Mouse (Mus musculus) hindbrain, embryonic 16.5 days (tissue): ENCODE data around the gene Gpr108. TPM values are rescaled to one million over a fixed set of nuclear protein-coding genes. Genes with fewer than 3 reads are reported as not detected.

Source experiments
- ATAC-seq: fragments of 200-750 bp; cut with Nextera tagmentation; 2 replicates; pipeline ENCODE4 v1.8.0; 2017; ENCODE audit warnings: moderate TSS enrichment, moderate library complexity
- H3K27ac ChIP-seq: fragments of 300-500 bp; sonication (generic); 2 replicates; pipeline ENCODE4 v1.5.1; 2014; ENCODE audit warnings: low read depth, mild to moderate bottlenecking, control low read depth, low read length, moderate library complexity
- H3K27me3 ChIP-seq: fragments of 300-500 bp; sonication (generic); replicated peaks from 2 replicates; pipeline ENCODE4 v1.6.1; 2014; ENCODE audit warnings: low read length; ENCODE audit not compliant: control insufficient read depth, insufficient read depth
- H3K36me3 ChIP-seq: fragments of 300-500 bp; sonication (generic); 2 replicates; pipeline ENCODE4 v1.6.1; 2014; ENCODE audit warnings: mild to moderate bottlenecking, low read length, moderate library complexity, mixed read lengths; ENCODE audit not compliant: control insufficient read depth, insufficient read depth
- H3K4me1 ChIP-seq: fragments of 300-500 bp; sonication (generic); 2 replicates; pipeline ENCODE4 v1.6.1; 2014; ENCODE audit warnings: low read depth, low read length; ENCODE audit not compliant: control insufficient read depth, insufficient read depth
- H3K4me2 ChIP-seq: fragments of 300-500 bp; sonication (generic); 2 replicates; pipeline ENCODE4 v1.6.1; 2014; ENCODE audit warnings: mild to moderate bottlenecking, low read length, control low read depth, moderate library complexity
- H3K4me3 ChIP-seq: fragments of 300-500 bp; sonication (generic); 2 replicates; pipeline ENCODE4 v1.5.1; 2014; ENCODE audit warnings: mild to moderate bottlenecking, low read length, control low read depth, moderate library complexity
- H3K9ac ChIP-seq: fragments of 300-500 bp; sonication (generic); 2 replicates; pipeline ENCODE4 v1.6.1; 2014; ENCODE audit warnings: low read depth, mild to moderate bottlenecking, control low read depth, low read length, moderate library complexity
- H3K9me3 ChIP-seq: fragments of 300-500 bp; sonication (generic); 2 replicates; pipeline ENCODE4 v1.6.1; 2014; ENCODE audit warnings: mild to moderate bottlenecking, low read length, moderate library complexity; ENCODE audit not compliant: control insufficient read depth
- WGBS: fragments of 180-500 bp; shearing (Covaris S2); extraction: QIAGEN DNeasy Blood & Tissue Kit; methylation state at CpG from one replicate; pipeline ENCODE4 v1.1.7; 2014; 5-methylcytosine and 5-hydroxymethylcytosine counted together
- polyA plus RNA-seq: library from polyadenylated mRNA; unstranded; fragments of >200 nt; fragmentation: Nextera tagmentation; extraction: Ambion mirVana; gene quantifications from 2 replicates; pipeline ENCODE4 v1.2.1, GENCODE M21; 2015

Gene Gpr108
- polyA plus RNA-seq, 1 experiment from 2014 or later, result 24.2 TPM

GRCm38 (mm10) chr17:57209330-57209729, 38.9 kb downstream of the Gpr108 start:
- 83% methylated on average over 4 of the region's 4 CpGs for WGBS
- H3K4me1 ChIP-seq, result no peaks in the 10 kb centered on the region
- ATAC-seq, result no peak
- no peak overlapping the region for H3K4me3 ChIP-seq
- H3K9me3 ChIP-seq, result no peaks in the 10 kb centered on the region
- H3K36me3 ChIP-seq, result no peaks in the 10 kb centered on the region
- no peaks in the 10 kb centered on the region for H3K27me3 ChIP-seq
- H3K4me2 ChIP-seq, result no peak overlapping the region
- H3K9ac ChIP-seq, result no peak overlapping the region
- H3K27ac ChIP-seq, result no peak overlapping the region

- no peak overlapping the region for H3K4me3 ChIP-seq
- no peaks in the 10 kb centered on the region for H3K27me3 ChIP-seq
- 82% methylated on average over 3 of the region's 3 CpGs for WGBS
- no peak overlapping the region for H3K27ac ChIP-seq
- no peak for ATAC-seq
- H3K4me2 ChIP-seq, result no peak overlapping the region
- no peaks in the 10 kb centered on the region for H3K9me3 ChIP-seq
- H3K36me3 ChIP-seq, result no peaks in the 10 kb centered on the region
- no peak overlapping the region for H3K9ac ChIP-seq
- H3K4me1 ChIP-seq, result no peaks in the 10 kb centered on the region
These were observed 40.3 kb downstream of the Gpr108 start for GRCm38 (mm10) chr17:57207938-57208337.

GRCm38 (mm10) chr17:57201841-57202724, 46.2 kb downstream of the Gpr108 start:
- Histone ChIP-seq H3K36me3 (no peaks in the 10 kb centered on the region), H3K27ac (no peak overlapping the region), H3K4me2 (no peak overlapping the region), H3K9me3 (no peaks in the 10 kb centered on the region), H3K4me1 (no peaks in the 10 kb centered on the region), H3K9ac (no peak overlapping the region), H3K4me3 (no peak overlapping the region), H3K27me3 (no peaks in the 10 kb centered on the region)
- WGBS, result 86% methylated on average over 10 of the region's 10 CpGs
- no peak for ATAC-seq

GRCm38 (mm10) chr17:57198252-57198651, 50.0 kb downstream of the Gpr108 start:
- H3K4me2 ChIP-seq, result no peak overlapping the region
- WGBS, result 78% methylated on average over 3 of the region's 3 CpGs
- H3K4me3 ChIP-seq, result no peak overlapping the region
- no peaks in the 10 kb centered on the region for H3K9me3 ChIP-seq
- H3K9ac ChIP-seq, result no peak overlapping the region
- H3K27me3 ChIP-seq, result no peaks in the 10 kb centered on the region
- H3K36me3 ChIP-seq, result no peaks in the 10 kb centered on the region
- no peak for ATAC-seq
- no peak overlapping the region for H3K27ac ChIP-seq
- no peaks in the 10 kb centered on the region for H3K4me1 ChIP-seq

- no peak for ATAC-seq
- WGBS, result 88% methylated on average over 8 of the region's 8 CpGs
These were observed 52.8 kb downstream of the Gpr108 start for GRCm38 (mm10) chr17:57195326-57196010.

GRCm38 (mm10) chr17:57194771-57195170, 53.5 kb downstream of the Gpr108 start:
- no peak overlapping the region for H3K9ac ChIP-seq
- no peak overlapping the region for H3K4me2 ChIP-seq
- no peaks in the 10 kb centered on the region for H3K9me3 ChIP-seq
- no peaks in the 10 kb centered on the region for H3K36me3 ChIP-seq
- no peaks in the 10 kb centered on the region for H3K27me3 ChIP-seq
- no peak for ATAC-seq
- H3K4me3 ChIP-seq, result no peak overlapping the region
- no peaks in the 10 kb centered on the region for H3K4me1 ChIP-seq
- 86% methylated on average over 3 of the region's 3 CpGs for WGBS
- H3K27ac ChIP-seq, result no peak overlapping the region

More at GRCm38 (mm10) chr17:57195326-57196010, 52.8 kb downstream of the Gpr108 start:
- Histone ChIP-seq H3K36me3 (no peaks in the 10 kb centered on the region), H3K27ac (no peak overlapping the region), H3K4me1 (no peaks in the 10 kb centered on the region), H3K9me3 (no peaks in the 10 kb centered on the region), H3K27me3 (no peaks in the 10 kb centered on the region), H3K4me2 (no peak overlapping the region), H3K4me3 (no peak overlapping the region), H3K9ac (no peak overlapping the region)

GRCm38 (mm10) chr17:57194041-57194507, 54.2 kb downstream of the Gpr108 start, which contains the start of gene Tnfsf14:
Tnfsf14 (minus strand) TSS chr17:57194177.
- no peak for ATAC-seq
- Histone ChIP-seq H3K9ac (no peak within 1 kb of the TSS), H3K9me3 (no peaks in the 10 kb centered on the region), H3K36me3 (no peaks in the 10 kb centered on the region), H3K4me1 (no peaks in the 10 kb centered on the region), H3K4me2 (no peak within 1 kb of the TSS), H3K4me3 (no peak within 1 kb of the TSS), H3K27me3 (no peaks in the 10 kb centered on the region), H3K27ac (no peak within 1 kb of the TSS)
- 88% methylated on average over 11 of the region's 11 CpGs for WGBS

- no peaks in the 10 kb centered on the region for H3K36me3 ChIP-seq
- H3K27me3 ChIP-seq, result no peaks in the 10 kb centered on the region
- no peak overlapping the region for H3K4me3 ChIP-seq
- no peak for ATAC-seq
- H3K9me3 ChIP-seq, result no peaks in the 10 kb centered on the region
- H3K27ac ChIP-seq, result no peak overlapping the region
- no peak overlapping the region for H3K9ac ChIP-seq
- WGBS, result 88% methylated on average over 12 of the region's 12 CpGs
- no peak overlapping the region for H3K4me2 ChIP-seq
- no peaks in the 10 kb centered on the region for H3K4me1 ChIP-seq
These were observed 59.6 kb downstream of the Gpr108 start for GRCm38 (mm10) chr17:57188510-57189192.

- H3K4me3 ChIP-seq, result no peak overlapping the region
- no peak overlapping the region for H3K27ac ChIP-seq
- WGBS, result 76% methylated on average over 2 of the region's 2 CpGs
- no peaks in the 10 kb centered on the region for H3K36me3 ChIP-seq
- no peaks in the 10 kb centered on the region for H3K9me3 ChIP-seq
- H3K4me2 ChIP-seq, result no peak overlapping the region
- H3K4me1 ChIP-seq, result no peaks in the 10 kb centered on the region
- no peak for ATAC-seq
- H3K27me3 ChIP-seq, result no peaks in the 10 kb centered on the region
- H3K9ac ChIP-seq, result no peak overlapping the region
These were observed 62.6 kb downstream of the Gpr108 start for GRCm38 (mm10) chr17:57185641-57186040.
